Mouse (Mus musculus) embryonic facial prominence, embryonic 11.5 days (tissue): Measurements from ENCODE around the gene Tdp1. TPM values are rescaled to one million over a fixed set of nuclear protein-coding genes. Genes with fewer than 3 reads are reported as not detected.

Experiments used
- ATAC-seq: fragments of 200-750 bp; cut with Nextera tagmentation; replicated peaks from 2 replicates; pipeline ENCODE4 v1.8.0; 2017; ENCODE audit warnings: low read depth; ENCODE audit not compliant: insufficient number of reproducible peaks, low FRiP score, low TSS enrichment
- DNase-seq: peaks from one replicate; pipeline ENCODE4 v3.0.0-alpha.2; 2015; ENCODE audit warnings: low spot score
- H3K27ac ChIP-seq: fragments of 300-500 bp; sonication (generic); replicated peaks from 2 replicates; pipeline ENCODE4 v1.5.1; 2014; ENCODE audit warnings: mild to moderate bottlenecking, low read depth, low read length, control low read depth
- H3K27me3 ChIP-seq: fragments of 300-500 bp; sonication (generic); 2 replicates; pipeline ENCODE4 v1.6.1; 2014; ENCODE audit warnings: mild to moderate bottlenecking, low read length, moderate library complexity, mixed read lengths; ENCODE audit not compliant: control insufficient read depth, insufficient read depth
- H3K36me3 ChIP-seq: fragments of 300-500 bp; sonication (generic); replicated peaks from 2 replicates; pipeline ENCODE4 v1.6.1; 2014; ENCODE audit warnings: low read depth, mild to moderate bottlenecking, low read length, moderate library complexity, mixed read lengths; ENCODE audit not compliant: control insufficient read depth, insufficient read depth
- H3K4me1 ChIP-seq: fragments of 300-500 bp; sonication (generic); 2 replicates; pipeline ENCODE4 v1.6.1; 2014; ENCODE audit warnings: low read length, mixed read lengths; ENCODE audit not compliant: control insufficient read depth, insufficient read depth
- H3K4me2 ChIP-seq: fragments of 300-500 bp; sonication (generic); 2 replicates; pipeline ENCODE4 v1.6.1; 2014; ENCODE audit warnings: low read depth, mild to moderate bottlenecking, control low read depth, low read length, moderate library complexity
- H3K4me3 ChIP-seq: fragments of 300-500 bp; sonication (generic); 2 replicates; pipeline ENCODE4 v1.5.1; 2014; ENCODE audit warnings: low read depth, low read length, control low read depth
- H3K9ac ChIP-seq: fragments of 300-500 bp; sonication (generic); replicated peaks from 2 replicates; pipeline ENCODE4 v1.6.1; 2014; ENCODE audit warnings: mild to moderate bottlenecking, control low read depth, low read length
- H3K9me3 ChIP-seq: fragments of 300-500 bp; sonication (generic); replicated peaks from 2 replicates; pipeline ENCODE4 v1.6.1; 2016; ENCODE audit warnings: mild to moderate bottlenecking, low read length, inconsistent platforms, mixed read lengths; ENCODE audit not compliant: control insufficient read depth
- WGBS: fragments of 180-500 bp; shearing (Covaris S2); extraction: QIAGEN DNeasy Blood & Tissue Kit; methylation state at CpG from one replicate; pipeline ENCODE4 v1.1.7; 2014; 5-methylcytosine and 5-hydroxymethylcytosine counted together
- polyA plus RNA-seq: library from polyadenylated mRNA; unstranded; fragments of >200 nt; fragmentation: Nextera tagmentation; extraction: Ambion mirVana; gene quantifications from 2 replicates; pipeline ENCODE4 v1.2.1, GENCODE M21; 2014

The Tdp1 gene
- polyA plus RNA-seq, 1 experiment from 2014 or later = 83.1 TPM

- DNase-seq (no peak), ATAC-seq (no peak)
- no peak overlapping the region for H3K9ac ChIP-seq
- no peaks in the 10 kb centered on the region for H3K36me3 ChIP-seq
- no peak overlapping the region for H3K4me2 ChIP-seq
- H3K4me1 ChIP-seq = no peaks in the 10 kb centered on the region
- no peak overlapping the region for H3K4me3 ChIP-seq
- no peak overlapping the region for H3K27ac ChIP-seq
- no peaks in the 10 kb centered on the region for H3K27me3 ChIP-seq
- no peaks in the 10 kb centered on the region for H3K9me3 ChIP-seq
- 83% methylated on average over 6 of the region's 6 CpGs for WGBS
Measured at GRCm38 (mm10) chr12:99874609-99875008, 9.7 kb upstream of the Tdp1 start.

- no peaks in the 10 kb centered on the region for H3K27me3 ChIP-seq
- peak overlapping the region; percentile 85 for H3K4me2 ChIP-seq
- H3K9ac ChIP-seq = peak overlapping the region; percentile 94
- H3K9me3 ChIP-seq = no peaks in the 10 kb centered on the region
- H3K4me1 ChIP-seq = peaks cover 3% of the 10 kb centered on the region; the same call in 1 of the 2 replicates
- peak overlapping the region; percentile 76 for H3K4me3 ChIP-seq
- no peak overlapping the region; the same call in 1 of the 2 replicates for H3K27ac ChIP-seq
- H3K36me3 ChIP-seq = no peaks in the 10 kb centered on the region
- peak; percentile 99 for DNase-seq
- peak; percentile 88 for ATAC-seq
- under 1% methylated on average over 38 of the region's 38 CpGs for WGBS
Measured at GRCm38 (mm10) chr12:99883000-99883712, 1.2 kb upstream of the Tdp1 start.

GRCm38 (mm10) chr12:99883713-99884105 lies 608 bp upstream of the Tdp1 start:
- no peaks in the 10 kb centered on the region for H3K27me3 ChIP-seq
- H3K4me3 ChIP-seq = peak overlapping the region; percentile 76
- peak overlapping the region; percentile 94 for H3K9ac ChIP-seq
- H3K36me3 ChIP-seq = no peaks in the 10 kb centered on the region
- 0% methylated on average over 11 of the region's 11 CpGs for WGBS
- DNase-seq = peak; percentile 51
- no peaks in the 10 kb centered on the region for H3K9me3 ChIP-seq
- peak; percentile 29; the same call in 1 of the 2 replicates for ATAC-seq
- 0 out of 2 replicates have a peak overlapping the region, but pooled peaks have one; percentile 31 for H3K27ac ChIP-seq
- peaks cover 3% of the 10 kb centered on the region; the same call in 1 of the 2 replicates for H3K4me1 ChIP-seq
- H3K4me2 ChIP-seq = peak overlapping the region; percentile 69

- no peaks in the 10 kb centered on the region for H3K9me3 ChIP-seq
- peaks cover 3% of the 10 kb centered on the region; the same call in 1 of the 2 replicates for H3K4me1 ChIP-seq
- H3K36me3 ChIP-seq = no peaks in the 10 kb centered on the region
- DNase-seq (no peak), ATAC-seq (no peak)
- peak overlapping the region; percentile 69 for H3K4me2 ChIP-seq
- H3K4me3 ChIP-seq = peak overlapping the region; percentile 76
- peak overlapping the region; percentile 94 for H3K9ac ChIP-seq
- no peak overlapping the region for H3K27ac ChIP-seq
- 41% methylated on average over 8 of the region's 8 CpGs for WGBS
- H3K27me3 ChIP-seq = no peaks in the 10 kb centered on the region
Measured at GRCm38 (mm10) chr12:99885282-99885901, 1.1 kb downstream of the Tdp1 start.

GRCm38 (mm10) chr12:99897846-99898245 lies 13.5 kb downstream of the Tdp1 start:
- Histone ChIP-seq H3K4me2 (no peak overlapping the region), H3K4me3 (no peak overlapping the region), H3K9ac (no peak overlapping the region), H3K4me1 (no peaks in the 10 kb centered on the region), H3K36me3 (no peaks in the 10 kb centered on the region), H3K9me3 (no peaks in the 10 kb centered on the region), H3K27me3 (no peaks in the 10 kb centered on the region), H3K27ac (no peak overlapping the region)
- 97% methylated on average over 4 of the region's 4 CpGs for WGBS
- ATAC-seq = no peak
- DNase-seq = no peak

GRCm38 (mm10) chr12:99898248-99898870 lies 14.0 kb downstream of the Tdp1 start:
- H3K9ac ChIP-seq = no peak overlapping the region
- DNase-seq = no peak
- H3K4me3 ChIP-seq = no peak overlapping the region
- H3K27me3 ChIP-seq = no peaks in the 10 kb centered on the region
- H3K9me3 ChIP-seq = no peaks in the 10 kb centered on the region
- no peaks in the 10 kb centered on the region for H3K4me1 ChIP-seq
- H3K27ac ChIP-seq = no peak overlapping the region
- no peaks in the 10 kb centered on the region for H3K36me3 ChIP-seq
- no peak overlapping the region for H3K4me2 ChIP-seq
- 91% methylated on average over 16 of the region's 16 CpGs for WGBS
- no peak for ATAC-seq

- Histone ChIP-seq H3K9ac (no peak overlapping the region), H3K4me2 (no peak overlapping the region), H3K4me3 (no peak overlapping the region), H3K9me3 (no peaks in the 10 kb centered on the region), H3K4me1 (no peaks in the 10 kb centered on the region), H3K36me3 (no peaks in the 10 kb centered on the region), H3K27me3 (no peaks in the 10 kb centered on the region), H3K27ac (no peak overlapping the region)
- ATAC-seq = no peak
- 41% methylated on average over 2 of the region's 3 CpGs for WGBS
- peak; percentile 21 for DNase-seq
Measured at GRCm38 (mm10) chr12:99899991-99900390, 15.7 kb downstream of the Tdp1 start.
